Mouse (Mus musculus) bone marrow macrophage, adult 2 months (primary cell): Measurements from ENCODE around the gene Ttll10. TPM values are rescaled to one million over a fixed set of nuclear protein-coding genes. Genes with fewer than 3 reads are reported as not detected.

Source experiments
- H3K27ac ChIP-seq: 2 replicates; pipeline ENCODE4 v1.5.1; 2012; ENCODE audit warnings: low read depth, low read length; ENCODE audit not compliant: insufficient read depth
- H3K4me1 ChIP-seq: 2 replicates; pipeline ENCODE4 v1.6.1; 2012; ENCODE audit warnings: low read length; ENCODE audit not compliant: control insufficient read depth, insufficient read depth
- H3K4me3 ChIP-seq: 2 replicates; pipeline ENCODE4 v1.5.1; 2012; ENCODE audit warnings: mild to moderate bottlenecking, low read length, moderate library complexity; ENCODE audit not compliant: insufficient read depth
- CTCF ChIP-seq: IDR thresholded peaks from 2 replicates; pipeline ENCODE4 v1.5.1; 2012; ENCODE audit warnings: low read depth, mild to moderate bottlenecking, low read length, moderate library complexity
- POLR2A ChIP-seq: IDR thresholded peaks from 2 replicates; pipeline ENCODE4 v1.6.1; 2012; ENCODE audit warnings: mild to moderate bottlenecking, low read depth, low read length, borderline replicate concordance
- polyA plus RNA-seq: library from polyadenylated mRNA; stranded (reverse); fragments of >200 nt; gene quantifications from 2 replicates; pipeline ENCODE4 v1.2.4, GENCODE M21; 2012; ENCODE audit not compliant: missing spikeins, insufficient read depth, insufficient read length

The Ttll10 gene
- polyA plus RNA-seq, 1 experiment = not detected

DNA sequence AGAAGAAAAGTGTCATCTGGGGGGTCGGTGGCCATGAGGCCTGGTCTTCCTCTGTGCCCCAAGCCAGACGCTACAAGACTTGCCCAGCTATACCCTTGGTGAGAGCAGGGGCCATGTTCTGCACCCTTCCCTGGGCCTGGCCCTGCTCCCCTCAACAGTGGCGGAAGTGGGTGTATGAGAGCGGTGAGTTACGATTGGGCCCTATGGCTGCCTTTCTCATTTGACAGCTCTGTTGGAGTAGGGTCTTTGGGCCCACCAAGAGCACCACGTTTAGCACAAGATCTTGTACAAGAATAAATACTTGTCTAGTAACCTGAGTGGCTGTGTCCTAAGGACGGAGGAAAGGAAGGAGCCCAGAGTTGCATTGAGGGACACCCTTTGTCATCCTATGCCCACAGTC lies 30.6 kb downstream of the Ttll10 start:
- no peak for TF ChIP-seq CTCF
- no peak for TF ChIP-seq POLR2A
- Histone ChIP-seq H3K4me3 (no peak overlapping the region), H3K4me1 (peaks cover 27% of the 10 kb centered on the region), H3K27ac (no peak overlapping the region)

DNA sequence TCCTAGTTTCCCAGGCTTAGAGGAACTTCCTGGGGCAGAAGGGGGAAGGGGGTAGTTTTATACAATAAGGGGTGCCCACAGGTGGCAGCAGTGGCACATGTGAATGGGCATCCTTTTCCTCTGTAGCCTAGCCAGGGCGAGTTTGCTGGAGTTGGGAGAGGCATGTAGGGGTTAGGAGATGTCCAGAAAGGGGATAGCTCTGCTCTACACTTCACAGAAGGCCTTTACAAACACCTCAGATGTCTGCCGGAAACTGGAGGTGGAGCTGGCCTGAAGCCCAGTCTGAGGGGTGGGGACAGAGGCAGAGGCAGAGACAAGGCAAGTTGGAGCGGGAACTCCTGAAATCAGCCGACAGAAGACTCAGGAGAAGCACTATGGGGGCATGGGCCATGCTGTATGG lies 33.2 kb downstream of the Ttll10 start, which contains the start of gene Tnfrsf18:
Gene Tnfrsf18, plus strand, starts transcription at position 152 of the 400 bp plus-strand sequence.
- Histone ChIP-seq H3K4me3 (no peak within 1 kb of the TSS), H3K4me1 (peaks cover 7% of the 10 kb centered on the region), H3K27ac (no peak within 1 kb of the TSS)
- no peak for TF ChIP-seq POLR2A
- no peak for TF ChIP-seq CTCF

DNA sequence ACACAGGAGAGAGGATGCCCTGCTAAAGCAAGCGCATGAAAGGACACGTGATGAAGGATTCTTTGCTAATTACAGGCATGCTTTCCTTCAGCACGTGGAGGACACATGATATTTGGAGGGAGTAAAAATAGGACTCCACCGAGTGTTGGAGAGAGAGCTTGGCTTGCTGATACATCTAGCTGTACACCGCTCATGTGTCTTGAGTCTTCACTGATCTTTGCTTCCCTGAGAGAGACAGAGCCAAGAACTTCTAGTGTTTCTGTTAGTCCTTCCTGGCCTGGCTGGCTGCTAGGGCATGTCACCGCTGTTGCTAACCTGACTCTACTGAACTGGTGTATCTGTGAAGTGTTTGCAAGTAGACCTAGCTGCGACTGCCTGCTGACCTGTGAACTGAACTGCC lies 35.0 kb downstream of the Ttll10 start:
- Histone ChIP-seq H3K27ac (no peak overlapping the region), H3K4me3 (no peak overlapping the region), H3K4me1 (peaks cover 7% of the 10 kb centered on the region)
- TF ChIP-seq CTCF (no peak), POLR2A (no peak)

DNA sequence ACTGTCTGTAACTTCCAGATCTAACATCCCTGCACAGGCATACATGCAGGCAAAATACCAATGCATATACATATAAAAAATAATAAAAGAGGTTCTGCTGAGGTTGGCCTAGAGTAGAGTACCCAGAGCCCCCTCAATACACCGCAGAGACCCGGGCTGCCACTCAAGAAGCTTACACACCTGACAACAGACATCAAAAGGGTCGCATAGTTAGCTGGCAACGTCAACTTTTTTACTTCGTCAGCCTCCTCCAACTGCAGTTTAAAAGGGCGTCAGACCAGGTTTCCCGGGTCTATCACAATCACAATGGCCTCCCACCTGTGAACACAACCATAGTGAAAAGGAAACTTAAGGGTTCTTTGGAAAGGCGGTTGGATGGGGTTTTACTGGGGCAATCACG lies 35.7 kb downstream of the Ttll10 start:
- Histone ChIP-seq H3K4me3 (no peak overlapping the region), H3K4me1 (peaks cover 7% of the 10 kb centered on the region), H3K27ac (no peak overlapping the region)
- TF ChIP-seq POLR2A (no peak), CTCF (no peak)

DNA sequence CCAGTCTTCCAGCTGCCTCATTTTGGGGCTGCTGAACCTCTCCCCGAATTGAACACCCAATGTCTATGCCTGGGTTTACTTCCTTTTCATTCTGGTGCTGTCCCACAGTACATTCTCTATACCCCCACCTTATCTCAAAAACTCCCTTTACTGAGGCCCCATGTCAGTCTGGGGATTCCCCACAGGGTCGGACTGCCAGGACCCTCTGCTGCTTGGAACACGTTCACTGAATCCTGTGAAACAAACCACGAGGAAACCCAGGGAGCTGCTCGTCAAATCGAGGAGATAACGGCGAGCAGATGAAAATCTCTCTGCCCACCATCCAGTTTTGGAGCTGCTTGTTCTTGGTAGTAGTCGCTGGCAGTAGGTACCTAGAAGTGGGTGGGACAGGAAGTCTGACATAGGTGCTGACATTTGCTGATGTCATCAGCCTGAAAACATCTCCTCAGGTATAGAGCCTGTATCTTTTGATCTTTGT lies 37.2 kb downstream of the Ttll10 start:
- Histone ChIP-seq H3K27ac (no peak overlapping the region), H3K4me1 (peaks cover 7% of the 10 kb centered on the region), H3K4me3 (no peak overlapping the region)
- no peak for TF ChIP-seq POLR2A
- TF ChIP-seq CTCF = no peak

DNA sequence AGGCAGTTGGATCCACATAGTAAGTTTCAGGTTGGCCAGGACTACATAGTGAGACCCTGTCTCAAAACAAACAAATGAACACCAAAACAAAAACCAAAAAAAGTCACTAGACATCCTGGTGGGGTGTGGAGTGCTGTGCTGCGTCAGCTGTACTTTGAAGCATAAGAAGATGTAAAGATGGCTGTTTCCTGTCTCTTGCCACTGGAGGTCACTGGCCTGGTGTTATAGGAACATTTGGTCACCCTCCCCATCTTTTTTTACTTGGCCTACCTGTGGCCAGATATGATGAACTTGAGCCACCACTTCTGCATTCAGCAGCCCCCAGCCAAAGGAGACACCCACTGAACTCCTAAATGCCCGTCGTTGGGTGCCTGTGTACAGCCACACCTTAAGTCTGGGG lies 37.8 kb downstream of the Ttll10 start:
- no peak overlapping the region for H3K27ac ChIP-seq
- TF ChIP-seq POLR2A = no peak
- no peak for TF ChIP-seq CTCF
- H3K4me3 ChIP-seq = no peak overlapping the region
- H3K4me1 ChIP-seq = peaks cover 6% of the 10 kb centered on the region

DNA sequence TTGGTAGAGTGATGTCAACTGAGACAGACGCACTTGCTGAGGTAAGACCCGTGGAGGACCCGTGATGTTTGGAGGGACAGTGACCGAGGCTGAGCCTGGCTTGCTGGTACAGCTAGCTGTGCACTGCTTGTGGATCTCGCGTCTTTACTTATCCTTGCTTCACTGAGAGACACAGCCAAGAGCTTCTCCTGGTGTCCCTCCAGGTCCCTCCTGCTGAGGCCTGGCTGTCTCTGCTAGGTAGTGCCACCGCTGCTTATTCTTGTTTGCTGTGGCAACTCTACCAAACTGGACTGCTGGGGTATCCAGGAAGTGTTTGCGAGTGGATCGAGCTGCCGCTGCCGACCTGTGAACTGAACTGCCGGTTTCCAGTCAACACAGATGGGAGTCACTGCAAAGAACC lies 39.4 kb downstream of the Ttll10 start:
- TF ChIP-seq POLR2A = no peak
- no peak for TF ChIP-seq CTCF
- Histone ChIP-seq H3K4me1 (no peaks in the 10 kb centered on the region), H3K4me3 (no peak overlapping the region), H3K27ac (no peak overlapping the region)

DNA sequence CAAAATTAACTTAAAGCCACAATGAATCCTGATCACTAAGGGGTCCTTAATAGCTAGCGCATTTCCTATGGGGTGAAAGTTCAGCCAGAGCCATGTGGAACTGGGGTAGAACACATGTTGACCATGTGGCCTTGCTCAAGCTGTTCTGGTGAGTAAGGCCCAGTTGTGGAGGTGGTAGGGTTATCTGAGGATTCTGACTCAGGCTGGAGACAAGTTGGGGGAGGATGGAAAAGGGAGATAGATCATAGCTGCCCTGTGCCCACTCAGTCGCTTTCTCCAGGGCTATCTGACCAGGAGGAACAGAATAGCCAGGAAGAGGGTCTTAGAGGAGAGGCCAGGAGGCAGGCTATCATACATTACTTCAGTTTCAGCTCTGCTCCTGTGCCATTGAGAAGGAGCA lies 44.8 kb downstream of the Ttll10 start:
- H3K4me3 ChIP-seq = no peak overlapping the region
- TF ChIP-seq CTCF = no peak
- no peak for TF ChIP-seq POLR2A

DNA sequence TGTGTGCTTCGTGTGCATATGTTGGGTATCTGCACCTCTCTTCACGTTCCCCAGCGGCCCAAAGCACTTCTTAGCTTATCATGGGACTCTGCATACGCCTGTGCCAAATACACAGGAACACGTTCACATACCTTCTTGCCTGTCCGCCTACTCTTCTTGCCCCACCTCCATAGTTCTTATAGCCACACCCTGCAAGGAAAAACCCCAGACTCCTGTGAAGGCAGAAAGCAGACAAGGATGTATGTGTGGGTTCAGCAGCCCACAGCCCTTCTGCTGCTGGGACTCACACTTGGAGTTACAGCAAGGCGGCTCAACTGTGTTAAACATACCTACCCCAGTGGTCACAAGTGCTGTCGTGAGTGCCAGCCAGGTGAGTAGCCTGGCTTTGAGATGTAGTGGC lies 45.6 kb downstream of the Ttll10 start, which contains the start of gene Tnfrsf4:
Gene Tnfrsf4, plus strand, starts transcription at position 207 of the 400 bp plus-strand sequence.
- H3K4me1 ChIP-seq = no peaks in the 10 kb centered on the region
- H3K4me3 ChIP-seq = no peak within 1 kb of the TSS
- no peak for TF ChIP-seq CTCF
- no peak for TF ChIP-seq POLR2A
- no peak within 1 kb of the TSS for H3K27ac ChIP-seq

More for the DNA sequence above, 44.8 kb downstream of the Ttll10 start:
- H3K4me1 ChIP-seq = no peaks in the 10 kb centered on the region
- H3K27ac ChIP-seq = no peak overlapping the region

DNA sequence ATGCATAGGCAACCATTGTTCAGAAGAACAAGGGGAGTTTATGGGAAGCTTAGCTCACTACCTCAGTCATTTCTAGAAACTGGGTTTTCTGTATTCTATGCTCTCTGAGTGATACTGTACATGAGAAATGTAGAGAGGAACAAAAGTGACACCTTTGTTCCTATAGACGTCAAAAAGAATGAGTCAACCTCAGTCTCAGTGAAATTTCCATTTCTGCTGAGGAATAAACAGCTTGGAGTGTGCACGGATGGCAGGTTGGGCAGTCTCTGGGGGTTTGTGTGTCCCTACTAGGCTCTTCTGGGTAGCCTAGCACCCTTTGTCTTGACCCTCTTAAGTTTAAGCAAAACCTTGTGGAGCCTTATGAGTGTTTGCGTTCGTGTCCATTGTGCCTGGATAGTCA lies 50.8 kb downstream of the Ttll10 start:
- TF ChIP-seq CTCF (no peak), POLR2A (no peak)
- Histone ChIP-seq H3K4me3 (no peak overlapping the region), H3K27ac (no peak overlapping the region), H3K4me1 (no peaks in the 10 kb centered on the region)

DNA sequence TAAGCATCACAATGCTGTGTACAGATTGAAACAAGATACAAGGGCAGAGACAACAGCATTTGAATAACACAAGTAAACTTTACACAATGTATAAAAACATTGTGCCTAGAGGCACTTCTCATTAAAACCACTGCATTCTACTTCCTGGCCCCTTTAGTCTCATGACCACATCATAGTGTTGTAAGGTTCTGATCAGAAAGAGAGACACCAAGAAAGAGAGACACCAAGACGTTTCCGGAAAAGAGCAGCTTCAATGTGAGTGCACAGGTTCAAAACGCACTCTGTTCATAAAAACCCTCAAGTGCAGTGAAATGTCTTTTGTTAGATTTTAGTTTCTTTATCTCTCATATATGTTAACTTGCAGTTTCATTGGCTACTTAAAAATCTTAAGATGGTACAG lies 55.1 kb downstream of the Ttll10 start:
- TF ChIP-seq CTCF = no peak
- no peak for TF ChIP-seq POLR2A
- Histone ChIP-seq H3K27ac (no peak overlapping the region), H3K4me3 (no peak overlapping the region), H3K4me1 (no peaks in the 10 kb centered on the region)
